Mouse (Mus musculus): ENCODE measurements around the gene Gng12. TPM values are rescaled to one million over a fixed set of nuclear protein-coding genes. Genes with fewer than 3 reads are reported as not detected.

Gng12 gene
- polyA plus RNA-seq, 1 experiment from 2014 or later: 57.8 TPM

DNA sequence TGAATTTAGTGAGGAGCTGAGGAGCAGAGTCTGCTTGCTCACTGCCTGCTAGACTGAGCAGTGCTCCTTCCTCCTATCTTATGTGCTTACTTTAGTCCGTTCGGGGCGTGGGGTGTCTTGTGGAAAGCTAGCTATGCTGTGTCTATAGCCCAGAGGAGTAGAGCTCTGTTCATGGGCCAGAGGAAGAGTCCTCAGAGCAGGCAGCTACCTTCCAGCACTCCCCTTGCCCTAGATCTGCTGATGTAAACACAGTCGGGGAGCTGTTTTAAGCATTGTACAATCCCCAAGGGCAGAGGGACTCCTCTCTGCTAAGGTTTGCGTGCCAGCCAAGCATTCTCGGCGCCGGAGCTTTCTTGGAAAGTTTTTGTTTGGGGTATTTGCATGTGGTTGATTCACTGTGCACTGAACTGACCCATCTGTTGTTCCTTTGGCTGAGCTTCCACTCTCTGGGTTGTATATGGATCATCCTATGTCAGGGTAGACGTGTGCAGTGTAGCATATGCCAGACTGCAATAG is 173.7 kb downstream of the Gng12 start:
- Histone ChIP-seq H3K9me3 (replicated peaks) (no peaks in the 10 kb centered on the region), H3K4me3 (no peak overlapping the region), H3K36me3 (no peaks in the 10 kb centered on the region), H3K27ac (no peak overlapping the region), H3K27me3 (no peaks in the 10 kb centered on the region), H3K4me1 (replicated peaks) (no peaks in the 10 kb centered on the region), H3K4me2 (no peak overlapping the region), H3K9ac (no peak overlapping the region)
- no peak for ATAC-seq (replicated peaks; ENCODE audit: insufficient number of reproducible peaks, insufficient read depth, low FRiP score, low read depth)
- 55% methylated on average over 9 of the region's 9 CpGs for WGBS

Other genes starting within 250 kb of the Gng12 start
- gene Vmn1r35, start 210.5 kb upstream of the Gng12 start, polyA plus RNA-seq (2015; fragmentation: Nextera tagmentation; extraction: Ambion mirVana): not detected in 2 replicates
- gene Vmn1r36, start 177.2 kb upstream of the Gng12 start, polyA plus RNA-seq (2015; fragmentation: Nextera tagmentation; extraction: Ambion mirVana): not detected in 2 replicates
- not detected in 2 replicates for gene Vmn1r37, start 167.0 kb upstream of the Gng12 start, polyA plus RNA-seq (2015; fragmentation: Nextera tagmentation; extraction: Ambion mirVana)
- not detected in 2 replicates for gene Vmn1r38, start 113.8 kb upstream of the Gng12 start, polyA plus RNA-seq (2015; fragmentation: Nextera tagmentation; extraction: Ambion mirVana)
- not detected in 2 replicates for gene Vmn1r39, start 85.8 kb upstream of the Gng12 start, polyA plus RNA-seq (2015; fragmentation: Nextera tagmentation; extraction: Ambion mirVana)
- 5.5 and 8.5 TPM in 2 replicates for gene Gadd45a, start 141.1 kb downstream of the Gng12 start, polyA plus RNA-seq (2015; fragmentation: Nextera tagmentation; extraction: Ambion mirVana)

Measured in heart, embryonic 15.5 days (tissue).